Mouse (Mus musculus) right cerebral cortex, postnatal 14 days (tissue): ENCODE results near the gene Rnf114.
A peak's percentile ranks its signal among the peaks of the same experiment; 100 is the strongest.

ENCODE experiments used
- DNase-seq: peaks from one replicate; pipeline ENCODE4 v3.0.0; 2022

Rnf114 gene

GRCm38 (mm10) chr2:167506546-167507260 lies 14.3 kb downstream of the Rnf114 start:
- DNase-seq: no peak

GRCm38 (mm10) chr2:167507719-167508385 lies 15.4 kb downstream of the Rnf114 start:
- DNase-seq: no peak

GRCm38 (mm10) chr2:167508569-167508968 lies 16.1 kb downstream of the Rnf114 start:
- no peak for DNase-seq

- no peak for DNase-seq
These were observed 18.0 kb downstream of the Rnf114 start for GRCm38 (mm10) chr2:167510485-167510884.

DNA sequence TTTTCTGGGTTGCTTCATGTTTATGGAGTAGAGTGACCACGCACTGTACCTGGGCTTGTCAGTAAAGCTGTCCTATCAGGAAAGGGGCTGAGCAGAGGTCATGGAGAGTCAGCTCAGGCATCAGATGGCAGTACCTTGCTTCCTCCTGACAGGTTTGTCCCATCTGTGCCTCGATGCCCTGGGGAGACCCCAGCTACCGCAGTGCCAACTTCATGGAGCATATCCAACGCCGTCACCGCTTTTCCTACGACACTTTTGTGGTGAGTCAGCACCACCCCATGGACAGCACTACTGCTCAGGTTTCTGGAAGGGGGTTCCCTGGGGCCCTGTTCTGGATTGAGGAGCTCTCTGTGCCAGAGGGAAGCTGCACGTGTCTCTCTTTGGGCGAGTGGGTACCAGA lies 19.9 kb downstream of the Rnf114 start:
- no peak for DNase-seq

GRCm38 (mm10) chr2:167512970-167513369 lies 20.5 kb downstream of the Rnf114 start:
- no peak for DNase-seq

DNA sequence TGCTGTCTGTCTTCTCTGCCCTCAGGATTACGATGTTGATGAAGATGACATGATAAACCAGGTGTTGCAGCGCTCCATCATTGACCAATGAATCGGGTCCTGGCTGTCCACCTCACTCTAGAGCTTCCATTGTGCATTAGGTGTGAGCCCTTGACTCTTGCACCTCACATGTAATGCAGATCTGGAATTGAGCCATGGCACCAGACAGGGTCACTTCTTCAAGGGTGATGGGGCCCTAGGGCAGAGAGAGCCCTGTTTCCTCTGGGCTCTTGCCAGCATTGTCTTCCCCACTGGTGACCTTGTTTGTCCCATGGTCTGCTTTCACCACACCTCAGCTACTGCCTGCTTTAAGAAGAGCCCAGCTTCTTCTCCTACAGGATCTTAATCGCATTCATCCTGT lies 22.2 kb downstream of the Rnf114 start:
- no peak for DNase-seq

DNA sequence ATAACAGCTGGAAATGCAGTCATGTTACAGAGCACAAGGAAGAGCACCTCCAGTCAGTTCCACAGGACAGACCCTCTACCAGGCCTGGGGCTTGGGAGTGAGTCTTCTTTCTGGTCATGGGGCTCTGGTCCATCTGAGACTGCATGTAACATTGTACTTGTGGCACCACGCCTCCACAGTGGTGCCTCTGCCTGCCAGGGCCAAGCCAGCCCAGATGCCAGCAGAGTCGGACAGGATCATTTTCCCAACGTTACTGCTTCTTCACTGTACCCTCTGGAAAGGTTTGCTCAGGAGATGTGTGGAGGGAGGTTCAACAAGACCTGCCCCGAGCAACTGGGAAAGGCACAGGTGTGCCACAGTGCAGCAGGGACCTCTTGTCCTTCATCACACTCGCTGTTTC lies 23.2 kb downstream of the Rnf114 start:
- DNase-seq: no peak

DNA sequence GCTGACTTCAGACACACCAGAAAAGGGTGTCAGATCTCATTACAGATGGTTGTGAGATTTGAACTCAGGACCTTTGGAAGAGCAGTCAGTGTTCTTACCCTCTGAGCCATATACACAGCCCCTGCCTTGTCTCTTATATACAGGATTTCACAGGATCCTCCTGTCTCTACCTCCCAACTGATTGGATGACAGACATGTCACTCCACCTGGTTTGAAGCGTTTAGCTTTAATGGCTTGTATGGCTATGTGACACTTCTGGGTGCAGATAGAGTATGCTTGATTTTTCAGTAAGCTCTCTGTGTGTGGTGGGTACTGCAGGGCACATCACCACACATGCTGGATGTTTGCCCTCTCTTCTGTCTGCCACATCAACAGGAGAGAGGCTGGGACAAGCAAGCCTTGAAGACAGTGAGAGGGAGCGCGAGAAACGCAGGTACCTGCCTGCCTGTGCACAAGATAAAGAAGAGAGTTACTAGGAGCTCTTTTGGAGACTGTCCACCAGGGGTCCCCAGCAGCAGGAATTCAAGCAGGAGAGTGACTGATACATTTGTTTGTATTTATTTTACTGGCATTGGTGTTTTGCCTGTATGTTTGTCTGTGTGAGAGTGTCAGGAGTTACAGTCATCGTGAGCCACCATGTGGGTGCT lies 27.3 kb downstream of the Rnf114 start:
- DNase-seq: peak; percentile 5

GRCm38 (mm10) chr2:167528278-167528677 lies 35.8 kb downstream of the Rnf114 start:
- peak; percentile 42 for DNase-seq

GRCm38 (mm10) chr2:167529935-167530513 lies 37.6 kb downstream of the Rnf114 start:
- no peak for DNase-seq

- DNase-seq: no peak
These were observed 38.1 kb downstream of the Rnf114 start for GRCm38 (mm10) chr2:167530536-167530935.

DNA sequence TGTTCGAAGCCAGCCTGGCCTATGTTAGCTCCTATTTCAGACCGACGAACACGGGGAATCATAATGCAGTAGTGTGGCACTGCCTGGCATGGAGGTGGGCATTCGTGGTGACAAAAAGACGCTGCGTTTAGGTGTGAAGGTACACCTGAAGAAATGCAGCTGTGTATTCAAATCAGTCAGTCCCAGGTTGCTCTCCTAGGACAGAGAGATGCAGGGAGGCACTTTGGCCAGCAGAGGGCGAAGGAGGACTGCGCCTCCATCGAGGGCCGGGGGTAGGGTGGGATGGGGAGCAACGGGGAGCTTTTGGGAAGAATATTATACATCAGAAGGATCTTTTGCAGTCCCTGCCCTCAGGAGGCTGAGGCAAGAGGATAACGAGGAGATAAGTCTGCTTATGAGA lies 39.7 kb downstream of the Rnf114 start:
- peak; percentile 48 for DNase-seq

- DNase-seq: no peak
These were observed 41.4 kb downstream of the Rnf114 start for GRCm38 (mm10) chr2:167533880-167534279.

- no peak for DNase-seq
These were observed 44.0 kb downstream of the Rnf114 start for GRCm38 (mm10) chr2:167536320-167536945.

- peak; percentile 83 for DNase-seq
These were observed 45.2 kb downstream of the Rnf114 start, which contains the start of gene Snai1 for GRCm38 (mm10) chr2:167537476-167538297. Gene Snai1, plus strand, starts transcription at chr2:167538195.

- DNase-seq: no peak
These were observed 46.3 kb downstream of the Rnf114 start for GRCm38 (mm10) chr2:167538671-167539306.

GRCm38 (mm10) chr2:167539536-167540476 lies 47.4 kb downstream of the Rnf114 start:
- DNase-seq: no peak

- no peak for DNase-seq
These were observed 48.1 kb downstream of the Rnf114 start for GRCm38 (mm10) chr2:167540477-167541110.

- no peak for DNase-seq
These were observed 48.9 kb downstream of the Rnf114 start for GRCm38 (mm10) chr2:167541324-167541723.
